Mouse (Mus musculus): ENCODE results near the gene Eno3. TPM values are rescaled to one million over a fixed set of nuclear protein-coding genes. Genes with fewer than 3 reads are reported as not detected.

Gene Eno3
- polyA plus RNA-seq, 1 experiment = 75.8 TPM

GRCm38 (mm10) chr11:70667271-70668150 is 10.5 kb downstream of the Eno3 start:
- 85% methylated on average over 14 of the region's 14 CpGs for WGBS
- no peak for DNase-seq
- no peaks in the 10 kb centered on the region for H3K27me3 ChIP-seq (ENCODE audit: control insufficient read depth, insufficient read depth, low read length)
- H3K4me1 ChIP-seq (replicated peaks; ENCODE audit: control insufficient read depth, insufficient read depth, low read length) = peaks cover 15% of the 10 kb centered on the region
- H3K4me3 ChIP-seq (ENCODE audit: control insufficient read depth, insufficient read depth, low read length) = no peak overlapping the region
- no peak overlapping the region for H3K27ac ChIP-seq (ENCODE audit: control insufficient read depth, insufficient read depth, low read length)
- TF ChIP-seq POLR2A (IDR thresholded peaks at IDR 0.05; ENCODE audit: control insufficient read depth, extremely low read depth, insufficient read depth, low read length, poor library complexity) (no peak), CTCF (IDR thresholded peaks at IDR 0.05; ENCODE audit: borderline replicate concordance, control insufficient read depth, extremely low read depth, insufficient read depth, low read length, poor library complexity) (no peak)
- H3K36me3 ChIP-seq (ENCODE audit: control insufficient read depth, insufficient read depth, low read length) = peaks cover 27% of the 10 kb centered on the region

- Histone ChIP-seq H3K4me1 (replicated peaks; ENCODE audit: control insufficient read depth, insufficient read depth, low read length) (peaks cover 15% of the 10 kb centered on the region), H3K36me3 (ENCODE audit: control insufficient read depth, insufficient read depth, low read length) (peaks cover 19% of the 10 kb centered on the region), H3K27ac (ENCODE audit: control insufficient read depth, insufficient read depth, low read length) (peak overlapping the region; percentile 74), H3K4me3 (ENCODE audit: control insufficient read depth, insufficient read depth, low read length) (peak overlapping the region; percentile 76), H3K27me3 (ENCODE audit: control insufficient read depth, insufficient read depth, low read length) (no peaks in the 10 kb centered on the region)
- TF ChIP-seq CTCF (IDR thresholded peaks at IDR 0.05; ENCODE audit: borderline replicate concordance, control insufficient read depth, extremely low read depth, insufficient read depth, low read length, poor library complexity) (no peak), POLR2A (IDR thresholded peaks at IDR 0.05; ENCODE audit: control insufficient read depth, extremely low read depth, insufficient read depth, low read length, poor library complexity) (no peak)
- WGBS = 2% methylated on average over 15 of the region's 15 CpGs
- DNase-seq = no peak
Measured at GRCm38 (mm10) chr11:70668335-70668770, 11.4 kb downstream of the Eno3 start.

- Histone ChIP-seq H3K27ac (ENCODE audit: control insufficient read depth, insufficient read depth, low read length) (peak within 1 kb of the TSS; percentile 89), H3K36me3 (ENCODE audit: control insufficient read depth, insufficient read depth, low read length) (peaks cover 13% of the 10 kb centered on the region), H3K27me3 (ENCODE audit: control insufficient read depth, insufficient read depth, low read length) (no peaks in the 10 kb centered on the region), H3K4me1 (replicated peaks; ENCODE audit: control insufficient read depth, insufficient read depth, low read length) (peaks cover 15% of the 10 kb centered on the region), H3K4me3 (ENCODE audit: control insufficient read depth, insufficient read depth, low read length) (peak within 1 kb of the TSS; percentile 76)
- TF ChIP-seq CTCF (IDR thresholded peaks at IDR 0.05; ENCODE audit: borderline replicate concordance, control insufficient read depth, extremely low read depth, insufficient read depth, low read length, poor library complexity) (no peak), POLR2A (IDR thresholded peaks at IDR 0.05; ENCODE audit: control insufficient read depth, extremely low read depth, insufficient read depth, low read length, poor library complexity) (peak; percentile 53; the same call in 1 of the 2 replicates)
- peak; percentile 96 for DNase-seq
- WGBS = under 1% methylated on average over 44 of the region's 44 CpGs
Measured at GRCm38 (mm10) chr11:70668771-70669505, 11.9 kb downstream of the Eno3 start, which contains the start of gene Spag7. TSS of gene Spag7 (minus strand) at chr11:70669416.

DNA sequence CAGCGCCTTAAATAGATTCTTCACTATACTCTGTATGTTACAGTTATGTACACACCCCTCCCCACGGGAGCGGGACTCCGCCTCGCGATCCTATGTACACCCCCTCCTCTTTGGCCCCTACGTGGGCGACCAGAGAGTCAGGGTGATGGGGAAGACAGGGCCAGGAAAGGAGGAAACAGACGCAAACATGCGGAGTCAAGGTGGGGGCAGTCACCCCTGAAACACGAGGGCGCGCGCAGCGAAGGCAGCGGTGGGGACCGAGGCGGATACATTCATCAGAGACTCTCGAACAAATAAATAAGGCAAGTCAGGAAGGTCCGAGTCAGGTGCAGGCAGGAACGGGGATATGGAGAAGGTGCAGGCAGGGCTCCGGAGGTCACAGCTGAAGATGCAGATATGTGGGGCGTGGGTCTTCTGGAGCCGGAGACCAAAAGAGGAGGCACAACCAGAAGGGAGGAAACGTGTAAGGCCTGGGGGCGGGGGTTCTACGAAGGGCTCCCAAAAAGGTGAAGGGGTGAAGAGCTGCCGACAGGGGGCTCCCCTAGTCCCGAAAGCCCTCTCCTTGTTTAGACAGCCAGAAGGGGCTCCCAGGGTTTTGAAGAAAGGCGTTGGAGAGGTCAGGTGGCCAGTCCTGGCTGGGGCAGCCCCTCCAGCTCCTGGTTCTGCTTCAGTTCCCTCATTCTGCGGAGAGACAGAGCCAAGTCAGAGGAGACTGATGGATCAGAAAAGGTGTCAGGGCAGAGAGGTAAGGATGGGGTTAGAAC is 12.8 kb downstream of the Eno3 start:
- Histone ChIP-seq H3K27ac (ENCODE audit: control insufficient read depth, insufficient read depth, low read length) (peak overlapping the region; percentile 80), H3K4me3 (ENCODE audit: control insufficient read depth, insufficient read depth, low read length) (peak overlapping the region; percentile 76), H3K27me3 (ENCODE audit: control insufficient read depth, insufficient read depth, low read length) (no peaks in the 10 kb centered on the region), H3K4me1 (replicated peaks; ENCODE audit: control insufficient read depth, insufficient read depth, low read length) (peaks cover 21% of the 10 kb centered on the region), H3K36me3 (ENCODE audit: control insufficient read depth, insufficient read depth, low read length) (peaks cover 5% of the 10 kb centered on the region)
- TF ChIP-seq POLR2A (IDR thresholded peaks at IDR 0.05; ENCODE audit: control insufficient read depth, extremely low read depth, insufficient read depth, low read length, poor library complexity) (no peak; the same call in 1 of the 2 replicates), CTCF (IDR thresholded peaks at IDR 0.05; ENCODE audit: borderline replicate concordance, control insufficient read depth, extremely low read depth, insufficient read depth, low read length, poor library complexity) (peak; percentile 71; the same call in 1 of the 2 replicates)
- 2% methylated on average over 31 of the region's 31 CpGs for WGBS
- DNase-seq = peak; percentile 94

DNA sequence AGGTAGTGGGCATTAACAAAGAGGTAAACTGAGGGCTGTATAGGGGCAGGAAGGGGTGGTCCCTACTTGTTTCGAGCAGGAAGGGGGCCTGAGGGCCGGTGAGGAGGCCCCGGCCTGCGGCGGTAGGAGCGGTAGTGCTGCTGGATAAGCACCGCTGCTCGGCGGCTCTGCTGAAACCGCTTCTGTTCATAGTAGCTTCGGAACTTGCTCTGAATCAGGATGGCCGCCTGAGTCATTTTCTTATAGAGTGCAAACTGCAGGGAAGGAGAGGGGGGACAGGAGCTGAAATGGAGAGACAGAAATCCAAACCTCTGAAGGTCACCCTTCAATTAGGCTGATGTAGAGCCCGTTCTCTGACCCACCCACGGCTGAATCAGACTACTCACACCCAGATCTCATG is 13.5 kb downstream of the Eno3 start:
- no peaks in the 10 kb centered on the region for H3K27me3 ChIP-seq (ENCODE audit: control insufficient read depth, insufficient read depth, low read length)
- no peaks in the 10 kb centered on the region for H3K36me3 ChIP-seq (ENCODE audit: control insufficient read depth, insufficient read depth, low read length)
- no peak overlapping the region for H3K4me3 ChIP-seq (ENCODE audit: control insufficient read depth, insufficient read depth, low read length)
- no peak overlapping the region for H3K27ac ChIP-seq (ENCODE audit: control insufficient read depth, insufficient read depth, low read length)
- no peak for DNase-seq
- H3K4me1 ChIP-seq (replicated peaks; ENCODE audit: control insufficient read depth, insufficient read depth, low read length) = peaks cover 21% of the 10 kb centered on the region
- 82% methylated on average over 14 of the region's 14 CpGs for WGBS
- TF ChIP-seq CTCF (IDR thresholded peaks at IDR 0.05; ENCODE audit: borderline replicate concordance, control insufficient read depth, extremely low read depth, insufficient read depth, low read length, poor library complexity) = no peak
- TF ChIP-seq POLR2A (IDR thresholded peaks at IDR 0.05; ENCODE audit: control insufficient read depth, extremely low read depth, insufficient read depth, low read length, poor library complexity) = no peak

Measured in thymus, adult 2 months (tissue).